Mouse (Mus musculus) adrenal gland, postnatal 10 days (tissue): ENCODE measurements at regions not wholly inside any gene's neighbourhood (a gene's known extent, or its start where the extent isn't known, plus 50 kb on each side); places are given as distances from the start of the nearest gene placed in this dataset.
A peak's percentile ranks its signal among the peaks of the same experiment; 100 is the strongest.

Experiments
- DNase-seq: peaks from one replicate; pipeline ENCODE4 v3.0.0; 2021; ENCODE audit warnings: mixed read lengths

- peak; percentile 28 for DNase-seq
Measured at GRCm38 (mm10) chr9:41675656-41676055, 448.4 kb downstream of the Sorl1 start.

GRCm38 (mm10) chr9:41672958-41673357 lies 451.1 kb downstream of the Sorl1 start:
- no peak for DNase-seq

- DNase-seq = no peak
Measured at GRCm38 (mm10) chr9:41668741-41669140, 455.4 kb downstream of the Sorl1 start.

GRCm38 (mm10) chr9:41665000-41665685 lies 459.0 kb downstream of the Sorl1 start:
- DNase-seq = peak; percentile 5

- no peak for DNase-seq
Measured at GRCm38 (mm10) chr9:41660576-41660975, 463.5 kb downstream of the Sorl1 start.

GRCm38 (mm10) chr9:41660011-41660410 lies 464.1 kb downstream of the Sorl1 start:
- DNase-seq = no peak

GRCm38 (mm10) chr9:41631564-41632205 lies 470.2 kb upstream of the Ubash3b start:
- no peak for DNase-seq

- no peak for DNase-seq
Measured at GRCm38 (mm10) chr9:41621341-41621740, 459.8 kb upstream of the Ubash3b start.

- no peak for DNase-seq
Measured at GRCm38 (mm10) chr9:41614002-41614401, 452.5 kb upstream of the Ubash3b start.

- no peak for DNase-seq
Measured at GRCm38 (mm10) chr9:41612802-41613550, 451.5 kb upstream of the Ubash3b start.

GRCm38 (mm10) chr9:41612452-41612795 lies 450.9 kb upstream of the Ubash3b start:
- DNase-seq = no peak

- peak; percentile 64 for DNase-seq
Measured at GRCm38 (mm10) chr9:41611534-41612451, 450.3 kb upstream of the Ubash3b start.

- no peak for DNase-seq
Measured at GRCm38 (mm10) chr9:41610347-41610746, 448.9 kb upstream of the Ubash3b start.

- DNase-seq = no peak
Measured at GRCm38 (mm10) chr9:41606136-41606535, 444.6 kb upstream of the Ubash3b start.

GRCm38 (mm10) chr9:41604916-41605315 lies 443.4 kb upstream of the Ubash3b start:
- no peak for DNase-seq

GRCm38 (mm10) chr9:41600778-41601177 lies 439.3 kb upstream of the Ubash3b start:
- no peak for DNase-seq

- DNase-seq = no peak
Measured at GRCm38 (mm10) chr9:41599874-41600273, 438.4 kb upstream of the Ubash3b start.

- no peak for DNase-seq
Measured at GRCm38 (mm10) chr9:41595749-41596148, 434.3 kb upstream of the Ubash3b start.

GRCm38 (mm10) chr9:41593998-41594397 lies 432.5 kb upstream of the Ubash3b start:
- no peak for DNase-seq

- DNase-seq = no peak
Measured at GRCm38 (mm10) chr9:41592900-41593690, 431.6 kb upstream of the Ubash3b start.

- no peak for DNase-seq
Measured at GRCm38 (mm10) chr9:41592101-41592500, 430.6 kb upstream of the Ubash3b start.
